In the genomic region with DNA sequence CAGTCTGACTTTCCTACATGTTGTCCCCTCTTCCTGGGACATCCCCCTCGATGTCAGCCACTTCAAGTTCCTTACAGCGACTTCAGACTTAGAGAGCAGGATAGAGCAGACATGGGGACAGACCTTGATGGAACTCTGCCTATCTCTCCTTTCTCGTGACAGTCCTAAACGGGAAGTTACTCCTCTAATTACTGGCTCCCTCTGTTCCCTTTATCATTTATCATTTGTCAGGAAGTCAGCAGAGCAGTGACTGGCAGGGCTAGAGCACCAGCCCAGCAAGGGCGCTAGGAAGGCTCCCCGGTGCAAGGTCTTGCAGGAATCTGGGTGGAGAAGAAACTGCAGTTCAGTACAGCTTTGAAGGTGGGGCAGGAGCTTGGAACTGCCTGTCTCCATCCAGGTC, we compare ENCODE assay signal across 1 mouse cellular context.
TF ChIP-seq lines count a peak whose summit lies in the region.

No protein-coding gene starts in this region.

TF ChIP-seq in MEL, 35 proteins besides CTCF, POLR2A, EP300 and RAD21 (continued from another document):
- TF ChIP-seq RCOR1 (IDR thresholded peaks at IDR 0.05; ENCODE audit: low read depth, low read length) = peak; percentile 74; the same call in 1 of the 2 replicates
- TF ChIP-seq JUND (IDR thresholded peaks at IDR 0.05; ENCODE audit: low read depth, low read length) = no peak
- 0 out of 2 replicates have a peak, but pooled peaks have one; percentile 19 for TF ChIP-seq MXI1 (IDR thresholded peaks at IDR 0.05; ENCODE audit: low read depth, low read length)
- no peak for TF ChIP-seq ZC3H11A (IDR thresholded peaks at IDR 0.05; ENCODE audit: low read depth, low read length)
- no peak for TF ChIP-seq CHD2 (IDR thresholded peaks at IDR 0.05; ENCODE audit: low read length)
- TF ChIP-seq GABPA (IDR thresholded peaks at IDR 0.05; ENCODE audit: low read depth, low read length) = no peak
- no peak for TF ChIP-seq USF1 (IDR thresholded peaks at IDR 0.05; ENCODE audit: low read depth, low read length)
- no peak for TF ChIP-seq MEF2A (IDR thresholded peaks at IDR 0.05; ENCODE audit: extremely low read depth, insufficient replicate concordance, low read depth, low read length, poor library complexity, severe bottlenecking)
- TF ChIP-seq ZMIZ1 (IDR thresholded peaks at IDR 0.05; ENCODE audit: low read depth, low read length) = no peak
